In the genomic region with DNA sequence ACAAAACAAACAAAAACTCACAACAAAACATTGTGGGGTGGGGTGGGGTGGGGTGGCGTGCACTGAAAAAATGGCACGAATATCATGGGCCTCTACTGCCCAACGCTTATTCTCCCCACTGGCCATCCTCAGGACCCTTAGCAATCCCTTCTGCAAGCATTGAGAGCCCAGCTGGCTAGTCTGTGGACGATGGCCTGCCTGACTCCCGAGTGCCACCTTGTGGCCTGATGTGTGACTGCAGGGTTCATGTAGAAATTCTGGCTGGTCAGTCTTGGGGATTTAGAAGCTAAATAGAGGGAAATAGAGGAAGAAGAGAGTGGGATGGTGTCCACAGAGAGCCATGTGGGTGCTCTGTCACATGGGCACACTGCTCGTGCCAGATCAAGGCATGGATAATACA, we compare ENCODE assay signal across 9 mouse cellular contexts.
A peak's percentile ranks its signal among the peaks of the same experiment; 100 is the strongest.
DNase-seq lines count a peak whose midpoint lies in the region; ATAC-seq and TF ChIP-seq lines count a peak whose summit lies in the region.
"Had no signal": no experiment of that assay in that cellular context is flagged by ENCODE, and none has a peak within 500 bp of the region (broad histone marks: within the 10 kb centered on the region; RNA-seq: fewer than 3 reads in every experiment).

No protein-coding gene starts in this region.

- peaks cover 71% of the 10 kb centered on the region for H3K27me3 ChIP-seq in E14TG2a.4 (ENCODE audit: insufficient read depth, low read length)
- H3K27me3 ChIP-seq in forebrain, embryonic 15.5 days, result peaks cover 24% of the 10 kb centered on the region; the same call in 1 of the 2 replicates
- H3K27me3 ChIP-seq in kidney, postnatal 0 days (ENCODE audit: insufficient read depth, low read length), result no peaks in the 10 kb centered on the region
- peaks cover 15% of the 10 kb centered on the region for H3K27me3 ChIP-seq in liver, embryonic 13.5 days

- no peaks in the 10 kb centered on the region for H3K36me3 ChIP-seq in E14TG2a.4 (ENCODE audit: insufficient read depth, low read length)
- no peaks in the 10 kb centered on the region for H3K36me3 ChIP-seq in forebrain, embryonic 15.5 days
- H3K36me3 ChIP-seq in kidney, postnatal 0 days (ENCODE audit: insufficient read depth, low read length), result no peaks in the 10 kb centered on the region
- H3K36me3 ChIP-seq in liver, embryonic 13.5 days, result no peaks in the 10 kb centered on the region
- H3K36me3 ChIP-seq: heart, embryonic 15.5 days had no signal

- H3K27ac ChIP-seq in forebrain, embryonic 15.5 days (replicated peaks), result no peak overlapping the region
- H3K27ac ChIP-seq in kidney, postnatal 0 days, result no peak overlapping the region
- no peak overlapping the region for H3K27ac ChIP-seq in liver, embryonic 13.5 days
- H3K27ac ChIP-seq: heart, embryonic 15.5 days had no signal

- peak; percentile 35 for DNase-seq in 3134 (ENCODE audit: extremely low read depth, insufficient read length, low spot score)
- DNase-seq in kidney, postnatal 0 days (ENCODE audit: low spot score), result peak; percentile 87
- DNase-seq in liver, embryonic 13.5 days, result peak; percentile 33
- DNase-seq in ovary, postnatal 36 days (ENCODE audit: low spot score), result peak; percentile 66
- peak; percentile 72 for DNase-seq in urinary bladder, postnatal 25 days (ENCODE audit: low spot score)

- H3K9me3 ChIP-seq in E14TG2a.4 (ENCODE audit: low read length), result no peaks in the 10 kb centered on the region
- no peaks in the 10 kb centered on the region for H3K9me3 ChIP-seq in forebrain, embryonic 15.5 days
- H3K9me3 ChIP-seq in kidney, postnatal 0 days (replicated peaks; ENCODE audit: low read length), result no peaks in the 10 kb centered on the region
- H3K9me3 ChIP-seq in liver, embryonic 13.5 days (replicated peaks), result no peaks in the 10 kb centered on the region
- H3K9me3 ChIP-seq: heart, embryonic 15.5 days had no signal

- H3K4me1 ChIP-seq in E14TG2a.4 (replicated peaks; ENCODE audit: low read depth, low read length), result peaks cover 15% of the 10 kb centered on the region
- H3K4me1 ChIP-seq in forebrain, embryonic 15.5 days, result peaks cover 9% of the 10 kb centered on the region; the same call in 1 of the 2 replicates
- no peaks in the 10 kb centered on the region for H3K4me1 ChIP-seq in kidney, postnatal 0 days (replicated peaks; ENCODE audit: insufficient read depth, low read length)
- H3K4me1 ChIP-seq in liver, embryonic 13.5 days (replicated peaks), result no peaks in the 10 kb centered on the region

- no peak overlapping the region for H3K4me3 ChIP-seq in E14TG2a.4 (replicated peaks; ENCODE audit: low read length)
- no peak overlapping the region for H3K4me3 ChIP-seq in forebrain, embryonic 15.5 days
- no peak overlapping the region for H3K4me3 ChIP-seq in kidney, postnatal 0 days (replicated peaks; ENCODE audit: low read depth, low read length)
- no peak overlapping the region for H3K4me3 ChIP-seq in liver, embryonic 13.5 days (replicated peaks)
- H3K4me3 ChIP-seq: heart, embryonic 15.5 days had no signal

- ATAC-seq in cerebellum, adult (ENCODE audit: insufficient number of reproducible peaks, low FRiP score, low TSS enrichment), result peak; percentile 54; the same call in 1 of the 2 replicates
- ATAC-seq in forebrain, embryonic 15.5 days (replicated peaks), result 0 out of 2 replicates have a peak, but pooled peaks have one; percentile 57
- no peak for ATAC-seq in kidney, postnatal 0 days (replicated peaks; ENCODE audit: low FRiP score, low read depth)
- ATAC-seq in liver, embryonic 13.5 days (ENCODE audit: low read depth), result no peak

- no peak overlapping the region for H3K9ac ChIP-seq in forebrain, embryonic 15.5 days (replicated peaks)
- no peak overlapping the region for H3K9ac ChIP-seq in kidney, postnatal 0 days (ENCODE audit: low read depth, low read length)
- no peak overlapping the region for H3K9ac ChIP-seq in liver, embryonic 13.5 days
- H3K9ac ChIP-seq: heart, embryonic 15.5 days had no signal

- H3K4me2 ChIP-seq in forebrain, embryonic 15.5 days (replicated peaks), result no peak overlapping the region
- no peak overlapping the region for H3K4me2 ChIP-seq in kidney, postnatal 0 days (ENCODE audit: low read length)
- no peak overlapping the region for H3K4me2 ChIP-seq in liver, embryonic 13.5 days
- H3K4me2 ChIP-seq: heart, embryonic 15.5 days had no signal

- 6% methylated on average over 6 of the region's 6 CpGs for WGBS in forebrain, embryonic 15.5 days
- 4% methylated on average over 6 of the region's 6 CpGs for WGBS in kidney, postnatal 0 days
- 2% methylated on average over 6 of the region's 6 CpGs for WGBS in liver, embryonic 13.5 days (ENCODE audit: insufficient replicate concordance)

- peak; percentile 99 for TF ChIP-seq CTCF in E14TG2a.4 (conservative IDR thresholded peaks at IDR 0.05; ENCODE audit: low read length)
- TF ChIP-seq CTCF in kidney, postnatal 0 days (IDR thresholded peaks at IDR 0.05; ENCODE audit: low read depth), result peak; percentile 99

Comparison
In these comparisons a context has a peak if more than half of its experiments do, and no peak if none do; other contexts are left out.
1. DNase-seq: peak in every context shown above with its lines; median percentile 87 in kidney, postnatal 0 days; 72 in urinary bladder, postnatal 25 days; 66 in ovary, postnatal 36 days; 35 in 3134; 33 in liver, embryonic 13.5 days.
2. ATAC-seq: peak in cerebellum, adult (single experiment) and forebrain, embryonic 15.5 days (single experiment); none in kidney, postnatal 0 days (single experiment) and liver, embryonic 13.5 days (single experiment).